8 mouse cellular contexts compared by ENCODE assay signal in genomic region chr8:122576648-122577022, GRCm38 (mm10). TPM values are rescaled to one million over a fixed set of nuclear protein-coding genes. Genes with fewer than 3 reads are reported as not detected.
DNase-seq lines count a peak whose midpoint lies in the region; ATAC-seq lines count a peak whose summit lies in the region.

Aprt (minus strand) TSS chr8:122576909.

- ATAC-seq in hindbrain, embryonic 12.5 days (ENCODE audit: low FRiP score) = peak; percentile 87

- H3K36me3 ChIP-seq in hindbrain, embryonic 12.5 days = peaks cover 21% of the 10 kb centered on the region

- no peaks in the 10 kb centered on the region for H3K27me3 ChIP-seq in hindbrain, embryonic 12.5 days

- WGBS in hindbrain, embryonic 12.5 days = under 1% methylated on average over 39 of the region's 39 CpGs

- no peaks in the 10 kb centered on the region for H3K9me3 ChIP-seq in hindbrain, embryonic 12.5 days (replicated peaks)

- peak within 1 kb of the TSS; percentile 62 for H3K27ac ChIP-seq in hindbrain, embryonic 12.5 days

- H3K9ac ChIP-seq in hindbrain, embryonic 12.5 days = peak within 1 kb of the TSS; percentile 79

- peaks cover 45% of the 10 kb centered on the region for H3K4me1 ChIP-seq in hindbrain, embryonic 12.5 days

- DNase-seq in NIH3T3 (ENCODE audit: low read depth) = peak; percentile 99
- peak; percentile 95 to 97 for DNase-seq in cerebellum, postnatal 10 days
- DNase-seq in frontal cortex, postnatal 10 days (ENCODE audit: low spot score in 2 of 2) = peak; percentile 90 to 92
- DNase-seq in layer of hippocampus, postnatal 14 days (ENCODE audit: low spot score in 2 of 2) = peak; percentile 85 to 95
- DNase-seq in lung, postnatal 14 days = peak; percentile 96
- DNase-seq in retina, adult 2 months (ENCODE audit: low read depth, low spot score) = peak; percentile 82
- DNase-seq in thymus, postnatal 36 days = peak; percentile 96 to 97

- peak within 1 kb of the TSS; percentile 79 for H3K4me2 ChIP-seq in hindbrain, embryonic 12.5 days (replicated peaks)

- peak within 1 kb of the TSS; percentile 65 for H3K4me3 ChIP-seq in hindbrain, embryonic 12.5 days

RNA-seq across cellular contexts. Expression of gene Aprt, which starts in this region (rescaled TPM):
- polyA plus RNA-seq in hindbrain, embryonic 12.5 days (2016; fragmentation: Nextera tagmentation; extraction: Ambion mirVana) = 160 and 185 TPM in 2 replicates
- 10 to 100 TPM; 74.0 to 82.4 TPM for total RNA-seq in layer of hippocampus, postnatal 14 days (2021)

Comparison
In these comparisons a context has a peak if more than half of its experiments do, and no peak if none do; other contexts are left out.
1. Peak in every context shown above with its lines: DNase-seq, ATAC-seq, H3K4me3 ChIP-seq and H3K27ac ChIP-seq.